Mouse (Mus musculus): ENCODE results near the gene Pdxdc1. TPM values are rescaled to one million over a fixed set of nuclear protein-coding genes. Genes with fewer than 3 reads are reported as not detected.
"Not testable (repeated sequence)": the region's sequence is repeated elsewhere in the genome, so short reads cannot be mapped to it uniquely, and the experiment has no call there.

Pdxdc1 gene
- total RNA-seq, 2 experiments from 2014 or later = 79.0 to 79.2 TPM

DNA sequence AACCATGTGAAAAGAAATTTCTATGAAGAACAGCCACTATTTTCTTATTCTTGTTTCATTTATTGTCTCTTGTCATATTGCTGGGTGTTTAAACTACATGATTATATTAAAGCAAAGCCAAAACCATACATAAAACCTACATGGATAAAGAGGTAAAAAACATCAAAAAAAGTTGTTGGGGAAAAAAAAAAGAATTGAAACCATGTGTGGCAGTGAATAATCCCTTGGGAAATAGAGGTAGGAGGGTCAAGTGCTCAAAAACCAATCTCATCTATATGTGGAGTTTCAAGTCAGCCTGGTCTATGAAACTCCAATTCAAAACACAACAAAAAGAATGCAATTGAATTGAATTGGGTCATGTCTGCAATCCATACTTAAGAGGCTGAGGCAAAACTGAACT, 10.1 kb downstream of the Pdxdc1 start:
- intact Hi-C loops (cut with DNase I) = no loop called here
- DNase-seq = no peak

DNA sequence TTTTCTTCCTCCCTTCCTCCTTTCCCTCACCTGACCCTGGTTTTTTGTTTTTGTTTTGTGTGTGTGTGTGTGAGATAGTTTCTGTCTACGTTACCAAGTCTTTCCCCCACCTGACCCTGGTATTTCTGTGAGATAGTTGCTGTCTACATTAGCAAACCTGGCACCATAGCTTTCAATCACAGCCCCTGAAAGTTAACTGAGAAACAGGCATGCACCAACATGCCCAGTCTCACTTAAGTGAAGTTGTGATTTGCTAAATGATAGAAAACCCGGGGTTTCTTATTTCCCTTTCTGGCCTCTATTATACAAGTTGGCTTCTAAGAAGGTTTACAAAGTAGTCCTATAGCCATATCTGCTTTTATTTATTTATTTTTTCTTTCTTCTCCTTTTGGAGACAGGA, 12.5 kb downstream of the Pdxdc1 start:
- DNase-seq = no peak

GRCm38 (mm10) chr16:13883094-13883774, 19.7 kb downstream of the Pdxdc1 start:
- no peak for DNase-seq
- intact Hi-C loops (cut with DNase I) = no loop called here

More for the DNA sequence above, 12.5 kb downstream of the Pdxdc1 start:
- intact Hi-C loops (cut with DNase I) = no loop called here

DNA sequence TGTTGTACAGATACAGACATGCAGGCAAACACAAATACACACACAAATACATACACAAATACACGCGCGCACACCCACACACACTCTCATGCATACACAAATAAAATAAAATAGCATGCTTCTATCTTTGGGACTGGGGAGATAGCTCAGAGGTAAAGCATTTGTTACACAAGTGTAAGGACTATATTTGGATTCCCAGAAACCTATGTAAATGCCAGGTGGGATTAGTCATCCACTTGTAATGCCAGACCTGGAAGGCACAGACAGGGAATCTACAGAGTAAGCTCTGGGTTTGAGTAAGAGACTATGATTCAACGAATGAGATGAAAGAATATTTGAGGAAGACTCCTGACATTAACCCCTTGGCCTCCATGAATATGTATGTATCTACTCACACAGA, 27.4 kb downstream of the Pdxdc1 start:
- intact Hi-C loops (cut with DNase I) = no loop called here
- DNase-seq = no peak

GRCm38 (mm10) chr16:13867910-13868514, 34.9 kb downstream of the Pdxdc1 start:
- intact Hi-C loops (cut with DNase I) = no loop called here
- DNase-seq = peak; percentile 27

DNA sequence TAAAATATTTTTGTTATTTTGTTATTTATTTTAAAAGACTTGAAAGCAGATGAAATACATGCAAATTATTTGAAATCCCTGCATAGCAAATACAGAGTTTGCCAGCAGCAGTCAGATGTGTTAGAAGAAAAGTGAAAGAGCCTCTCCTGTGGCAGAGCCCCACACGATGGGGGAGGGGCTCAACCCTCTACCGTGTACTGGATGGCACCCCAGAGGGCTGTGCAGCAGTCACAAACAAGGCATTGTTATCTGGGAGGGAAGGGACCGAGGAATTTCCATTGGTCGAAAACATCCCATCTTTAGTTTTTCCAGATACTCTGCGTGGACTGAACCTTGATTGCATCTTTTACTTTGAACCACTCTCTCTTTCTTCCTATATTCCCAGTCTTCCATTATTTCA, 35.5 kb downstream of the Pdxdc1 start:
- peak; percentile 20 for DNase-seq
- intact Hi-C loops (cut with DNase I) = not testable (repeated sequence)

DNA sequence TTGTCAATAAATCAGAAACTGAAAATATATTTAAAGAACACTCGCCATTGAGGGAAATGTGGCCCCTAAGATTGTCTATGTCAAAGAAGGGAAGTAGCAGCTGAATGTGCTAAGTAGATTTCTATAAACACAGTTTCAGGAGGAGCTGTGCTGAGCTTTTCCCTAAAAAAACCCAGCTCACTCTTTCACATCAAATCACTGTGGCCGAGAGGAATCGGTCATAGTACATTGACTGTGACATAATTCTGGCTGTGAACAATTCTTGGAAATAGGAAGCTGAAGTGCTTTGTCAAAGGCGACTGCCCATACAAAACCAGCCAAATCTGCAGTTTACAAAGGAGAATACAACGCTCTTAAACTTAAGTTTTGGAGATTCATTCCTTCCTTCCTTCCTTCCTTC, 36.3 kb downstream of the Pdxdc1 start:
- intact Hi-C loops (cut with DNase I) = no loop called here
- DNase-seq = no peak

DNA sequence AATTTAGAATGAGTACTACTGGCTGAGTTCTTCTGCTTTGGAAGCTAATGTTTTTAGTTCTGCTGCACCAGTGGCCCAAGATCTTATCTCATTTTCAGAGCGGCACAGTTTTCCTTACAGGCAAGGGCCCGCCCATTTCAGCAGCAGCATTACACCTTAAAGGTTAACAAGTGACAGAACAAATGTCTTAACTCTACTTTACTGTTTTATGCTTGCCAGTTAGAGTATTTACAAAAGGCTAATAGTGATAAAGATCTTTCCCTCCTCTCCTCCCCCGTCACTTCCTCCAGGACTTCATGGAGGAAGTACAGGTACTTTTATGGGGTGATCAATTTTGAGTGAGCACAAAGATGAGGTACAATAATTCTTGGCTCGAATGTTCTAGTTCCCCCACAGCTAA, 36.9 kb downstream of the Pdxdc1 start:
- intact Hi-C loops (cut with DNase I) = no loop called here
- no peak for DNase-seq

DNA sequence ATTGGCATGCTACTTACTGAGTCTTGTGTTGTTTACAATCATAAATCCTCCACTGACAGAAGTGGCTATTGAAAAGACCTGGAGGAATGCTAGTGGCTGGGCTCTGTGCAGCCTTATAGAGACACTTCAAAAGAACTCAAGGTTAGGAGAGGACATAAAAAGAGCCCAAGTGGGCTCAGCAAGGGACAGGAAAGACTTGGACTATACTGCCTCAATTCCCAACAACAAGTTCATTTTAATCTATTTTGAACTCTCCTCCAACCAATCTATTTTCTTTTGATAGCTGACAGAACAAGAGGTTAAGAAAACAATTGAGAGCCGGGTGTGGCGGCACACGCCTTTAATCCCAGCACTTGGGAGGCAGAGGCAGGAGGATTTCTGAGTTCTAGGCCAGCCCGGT, 49.0 kb downstream of the Pdxdc1 start:
- intact Hi-C loops (cut with DNase I) = no loop called here
- no peak for DNase-seq

GRCm38 (mm10) chr16:13851446-13851845, 51.5 kb downstream of the Pdxdc1 start:
- no peak for DNase-seq
- intact Hi-C loops (cut with DNase I) = no loop called here

- intact Hi-C loops (cut with DNase I) = no loop called here
- no peak for DNase-seq
These were observed 54.6 kb downstream of the Pdxdc1 start for GRCm38 (mm10) chr16:13848310-13848709.

GRCm38 (mm10) chr16:13846675-13847074, 56.3 kb downstream of the Pdxdc1 start:
- intact Hi-C loops (cut with DNase I) = no loop called here
- DNase-seq = no peak

DNA sequence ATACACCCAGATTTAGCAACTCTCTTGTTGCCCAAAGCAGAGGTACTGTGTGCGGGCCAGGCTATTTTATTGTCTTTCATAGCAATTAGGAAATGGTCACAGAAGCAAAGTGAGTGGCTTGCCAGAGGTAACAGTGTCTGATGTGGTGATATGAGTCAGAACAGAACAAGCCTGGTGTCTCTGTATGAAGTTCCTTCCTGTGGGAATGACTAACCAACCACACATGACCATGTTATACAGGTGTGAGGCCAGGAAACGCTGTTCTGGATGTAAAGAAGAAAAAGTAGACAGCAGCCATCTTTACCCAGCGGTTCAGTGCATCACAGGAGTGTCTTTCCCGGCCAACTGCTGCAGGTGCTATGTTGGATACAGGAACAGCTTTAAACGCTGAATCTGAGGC, 57.9 kb downstream of the Pdxdc1 start:
- intact Hi-C loops (cut with DNase I) = no loop called here
- DNase-seq = no peak

DNA sequence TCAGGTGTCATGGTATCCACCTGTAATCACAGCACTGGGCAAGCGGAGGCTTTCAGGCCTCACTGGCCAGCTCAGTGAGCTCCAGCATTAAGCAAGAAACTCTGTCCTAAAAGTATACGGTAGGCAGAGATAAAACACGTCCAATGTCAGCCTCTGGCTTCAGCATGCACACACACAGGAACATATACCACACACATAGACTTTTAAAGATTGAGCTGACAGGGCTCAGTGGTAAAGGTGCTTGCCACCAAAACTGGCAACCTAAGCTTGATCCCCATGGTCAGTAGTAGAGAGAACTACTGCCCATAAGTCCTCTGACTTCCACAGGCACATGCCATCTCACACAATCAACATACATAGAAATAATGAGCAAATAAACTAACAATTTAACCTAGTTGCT, 62.0 kb downstream of the Pdxdc1 start:
- intact Hi-C loops (cut with DNase I) = no loop called here
- no peak for DNase-seq

- no peak for DNase-seq
- intact Hi-C loops (cut with DNase I) = no loop called here
These were observed 62.9 kb downstream of the Pdxdc1 start for GRCm38 (mm10) chr16:13840056-13840455.

- intact Hi-C loops (cut with DNase I) = no loop called here
- DNase-seq = no peak
These were observed 68.5 kb downstream of the Pdxdc1 start for GRCm38 (mm10) chr16:13834382-13834781.

GRCm38 (mm10) chr16:13831606-13832005, 71.3 kb downstream of the Pdxdc1 start:
- intact Hi-C loops (cut with DNase I) = no loop called here
- DNase-seq = no peak

- no peak for DNase-seq
- intact Hi-C loops (cut with DNase I) = no loop called here
These were observed 72.5 kb downstream of the Pdxdc1 start for GRCm38 (mm10) chr16:13830444-13830843.

- intact Hi-C loops (cut with DNase I) = no loop called here
- no peak for DNase-seq
These were observed 76.4 kb downstream of the Pdxdc1 start for GRCm38 (mm10) chr16:13826511-13826910.

- intact Hi-C loops (cut with DNase I) = no loop called here
- DNase-seq = no peak
These were observed 77.0 kb downstream of the Pdxdc1 start for GRCm38 (mm10) chr16:13825781-13826490.

DNA sequence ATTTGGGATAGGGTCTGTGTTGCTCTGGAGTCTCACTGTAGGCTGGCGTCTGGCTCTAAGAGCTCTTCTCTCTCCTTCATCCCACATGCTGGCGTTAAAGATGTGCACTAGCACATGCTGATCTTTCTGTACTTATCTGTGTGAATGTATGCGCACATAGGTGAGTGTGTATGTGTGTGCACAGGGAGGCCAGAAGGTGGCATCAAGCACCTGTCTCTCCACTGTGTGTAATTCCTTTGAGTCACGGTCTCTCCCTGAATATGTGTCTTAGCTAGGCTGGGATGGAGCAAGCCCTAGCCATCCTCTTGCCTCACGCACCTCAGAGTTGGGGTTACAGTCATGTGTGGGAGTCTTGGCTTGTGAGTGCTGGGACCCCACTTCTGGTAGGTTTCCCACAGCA, 82.2 kb downstream of the Pdxdc1 start:
- intact Hi-C loops (cut with DNase I) = no loop called here
- no peak for DNase-seq

All from left cerebral cortex, postnatal 4 days (tissue).